Mouse (Mus musculus): Measurements from ENCODE around the gene Rcan1. TPM values are rescaled to one million over a fixed set of nuclear protein-coding genes. Genes with fewer than 3 reads are reported as not detected.

Gene Rcan1
- polyA plus RNA-seq (2014; fragmentation: Illumina TruSeq; extraction: RNeasy Lipid Tissue Mini Kit (QIAGEN cat#74804); ENCODE audit: low read depth, low replicate concordance): 18.5 TPM

GRCm38 (mm10) chr16:92470706-92471105, at the start of gene Rcan1:
Gene Rcan1 (minus strand): TSS chr16:92470867.

DNA sequence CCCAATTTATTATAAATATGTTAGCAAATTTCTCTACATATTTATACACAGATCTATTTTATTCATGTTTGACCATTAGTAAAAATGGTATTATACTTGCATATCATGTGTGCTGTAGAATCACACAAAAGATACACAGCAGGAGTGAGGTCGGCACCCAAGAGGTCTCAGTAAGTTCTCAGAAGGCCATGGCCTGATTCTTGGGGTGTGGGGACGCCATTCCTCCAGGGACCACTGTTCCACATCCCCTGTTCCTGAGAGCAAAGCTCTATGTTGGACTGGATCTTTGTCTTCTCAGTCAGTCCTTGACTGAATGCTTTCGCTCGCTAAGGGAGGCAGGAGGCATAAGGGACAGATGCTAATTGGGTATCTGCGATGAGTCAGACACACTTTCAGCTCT, 14.8 kb upstream of the Rcan1 start, which contains the start of gene Clic6:
Gene Clic6 (plus strand): TSS at position 301 of the 400 bp plus-strand sequence.

GRCm38 (mm10) chr16:92359229-92359628, 111.4 kb downstream of the Rcan1 start, which contains the start of gene Kcne1:
Gene Kcne1 (minus strand): TSS chr16:92359468.

Other genes starting within 250 kb of the Rcan1 start
- not detected for gene Kcne2, start 178.5 kb downstream of the Rcan1 start, polyA plus RNA-seq (2014; fragmentation: Illumina TruSeq; extraction: RNeasy Lipid Tissue Mini Kit (QIAGEN cat#74804); ENCODE audit: low read depth, low replicate concordance)
- gene Smim11, start 169.6 kb downstream of the Rcan1 start, polyA plus RNA-seq (2014; fragmentation: Illumina TruSeq; extraction: RNeasy Lipid Tissue Mini Kit (QIAGEN cat#74804); ENCODE audit: low read depth, low replicate concordance): 73.3 TPM
- 6.2 TPM for gene Fam243, start 149.4 kb downstream of the Rcan1 start, polyA plus RNA-seq (2014; fragmentation: Illumina TruSeq; extraction: RNeasy Lipid Tissue Mini Kit (QIAGEN cat#74804); ENCODE audit: low read depth, low replicate concordance)
- gene Kcne1, start 111.4 kb downstream of the Rcan1 start, polyA plus RNA-seq (2014; fragmentation: Illumina TruSeq; extraction: RNeasy Lipid Tissue Mini Kit (QIAGEN cat#74804); ENCODE audit: low read depth, low replicate concordance): not detected
- 9.3 TPM for gene Clic6, start 14.9 kb upstream of the Rcan1 start, polyA plus RNA-seq (2014; fragmentation: Illumina TruSeq; extraction: RNeasy Lipid Tissue Mini Kit (QIAGEN cat#74804); ENCODE audit: low read depth, low replicate concordance)